Mouse (Mus musculus) right cerebral cortex, postnatal 25 days (tissue): ENCODE measurements at regions not wholly inside any gene's neighbourhood (a gene's known extent, or its start where the extent isn't known, plus 50 kb on each side); places are given as distances from the start of the nearest gene placed in this dataset.
A peak's percentile ranks its signal among the peaks of the same experiment; 100 is the strongest.

Experiments
- DNase-seq: peaks from one replicate; pipeline ENCODE4 v3.0.0; 2022

- DNase-seq = no peak
These were observed 133.8 kb upstream of the Csf3r start for GRCm38 (mm10) chr4:125890510-125890909.

- no peak for DNase-seq
These were observed 131.2 kb upstream of the Csf3r start for GRCm38 (mm10) chr4:125893139-125893538.

- no peak for DNase-seq
These were observed 126.6 kb upstream of the Csf3r start for GRCm38 (mm10) chr4:125897707-125898106.

- no peak for DNase-seq
These were observed 125.6 kb upstream of the Csf3r start for GRCm38 (mm10) chr4:125898631-125899348.

- no peak for DNase-seq
These were observed 122.6 kb upstream of the Csf3r start for GRCm38 (mm10) chr4:125901546-125902276.

- DNase-seq = no peak
These were observed 118.1 kb upstream of the Csf3r start for GRCm38 (mm10) chr4:125906296-125906695.

GRCm38 (mm10) chr4:125908901-125909300, 115.4 kb upstream of the Csf3r start:
- no peak for DNase-seq

GRCm38 (mm10) chr4:125911541-125912270, 112.6 kb upstream of the Csf3r start:
- DNase-seq = no peak

- no peak for DNase-seq
These were observed 111.8 kb upstream of the Csf3r start for GRCm38 (mm10) chr4:125912444-125913049.

- DNase-seq = no peak
These were observed 109.2 kb upstream of the Csf3r start for GRCm38 (mm10) chr4:125915166-125915565.

- no peak for DNase-seq
These were observed 107.1 kb upstream of the Csf3r start for GRCm38 (mm10) chr4:125917210-125917609.

- DNase-seq = peak; percentile 35
These were observed 102.6 kb upstream of the Csf3r start for GRCm38 (mm10) chr4:125921550-125922316.

GRCm38 (mm10) chr4:125922317-125922878, 102.0 kb upstream of the Csf3r start:
- no peak for DNase-seq

- DNase-seq = no peak
These were observed 101.1 kb upstream of the Csf3r start for GRCm38 (mm10) chr4:125923225-125923624.

- DNase-seq = no peak
These were observed 96.2 kb upstream of the Csf3r start for GRCm38 (mm10) chr4:125928196-125928595.

GRCm38 (mm10) chr4:125929122-125929772, 95.1 kb upstream of the Csf3r start:
- DNase-seq = no peak

GRCm38 (mm10) chr4:125930764-125931163, 93.6 kb upstream of the Csf3r start:
- no peak for DNase-seq

GRCm38 (mm10) chr4:125931321-125931720, 93.0 kb upstream of the Csf3r start:
- DNase-seq = no peak

GRCm38 (mm10) chr4:125932036-125932756, 92.2 kb upstream of the Csf3r start:
- DNase-seq = no peak

- peak; percentile 25 for DNase-seq
These were observed 88.0 kb upstream of the Csf3r start for GRCm38 (mm10) chr4:125936357-125936756.

- DNase-seq = no peak
These were observed 86.2 kb upstream of the Csf3r start for GRCm38 (mm10) chr4:125938186-125938585.
